Mouse (Mus musculus) heart, postnatal 14 days (tissue): ENCODE data around the gene Arx. TPM values are rescaled to one million over a fixed set of nuclear protein-coding genes. Genes with fewer than 3 reads are reported as not detected.

ENCODE experiments used
- DNase-seq, 2 experiments: peaks; one replicate each; pipeline ENCODE4 v3.0.0; 2021 to 2022
- intact Hi-C: fragments of 180-260 bp; cut with DNase I; formaldehyde crosslinking; loops from one replicate; pipeline ENCODE4 v1.15.1; 2025
- total RNA-seq, 2 experiments: library from RNA; stranded (reverse); gene quantifications; 2 replicates each; pipeline ENCODE4 v1.2.3; 2021

Arx gene
- total RNA-seq, 2 experiments from 2014 or later, result not detected

DNA sequence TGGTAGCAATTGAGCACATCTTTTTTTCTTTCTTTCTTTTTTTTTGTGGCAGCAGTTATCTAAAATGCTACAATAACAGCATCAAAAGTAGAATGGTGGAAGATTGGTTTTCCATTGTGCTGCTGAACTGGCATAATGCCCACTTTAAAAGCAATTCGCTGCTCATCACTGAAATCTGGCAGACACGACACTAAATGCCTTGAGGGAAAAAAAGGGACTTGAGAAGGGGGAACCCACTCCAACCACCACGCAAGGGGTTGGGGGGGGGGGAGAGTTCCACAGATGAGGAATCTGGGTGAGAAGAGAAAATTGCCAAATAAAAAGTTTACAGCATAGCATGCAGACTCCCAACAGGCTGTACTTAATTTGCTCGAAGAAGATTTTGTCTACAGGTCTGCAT is 31.3 kb downstream of the Arx start:
- DNase-seq, result no peak
- intact Hi-C loops, result no loop called here

GRCm38 (mm10) chrX:93319979-93320378 is 33.7 kb downstream of the Arx start:
- no peak for DNase-seq
- intact Hi-C loops, result no loop called here

- DNase-seq, result no peak
- intact Hi-C loops, result no loop called here
Measured at GRCm38 (mm10) chrX:93321336-93321735, 35.1 kb downstream of the Arx start.
